In the genomic region with DNA sequence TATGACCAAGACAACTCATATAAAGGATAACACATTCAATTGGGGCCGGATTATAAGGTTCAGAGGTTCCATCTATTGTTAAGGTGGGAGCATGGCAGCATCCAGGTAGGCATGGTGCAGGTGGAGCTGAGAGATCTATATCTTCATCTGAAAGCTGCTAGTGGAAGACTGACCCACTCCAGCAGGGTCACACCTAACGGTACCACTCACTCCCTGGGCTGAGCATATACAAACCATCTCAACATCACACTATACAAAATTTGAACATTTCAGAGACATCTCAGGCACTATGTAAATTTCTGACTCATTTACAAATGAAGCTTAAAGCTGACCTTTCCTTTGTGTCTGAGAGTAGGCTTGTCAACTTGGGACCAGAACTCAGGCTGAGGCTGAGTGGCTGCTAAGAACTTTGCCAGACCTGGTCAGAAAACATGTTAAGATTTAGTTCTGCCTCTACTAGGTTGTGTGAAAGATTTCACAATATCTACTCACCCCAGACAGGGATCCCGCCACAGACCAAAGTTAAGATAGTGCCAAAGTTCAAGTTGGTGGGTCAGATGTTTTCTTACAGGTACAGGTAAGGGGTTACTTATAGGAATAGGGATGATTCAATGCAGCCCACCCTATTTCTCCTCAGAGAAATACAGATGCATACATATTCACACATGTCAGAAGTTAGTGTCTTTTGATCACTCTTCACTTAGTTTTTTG, we compare ENCODE assay signal across 24 mouse cellular contexts. TPM values are rescaled to one million over a fixed set of nuclear protein-coding genes. Genes with fewer than 3 reads are reported as not detected.
"Had no signal": no experiment of that assay in that cellular context is flagged by ENCODE, and none has a peak within 500 bp of the region (broad histone marks: within the 10 kb centered on the region; RNA-seq: fewer than 3 reads in every experiment).

No protein-coding gene starts in this region.

- H3K4me1 ChIP-seq: kidney, embryonic 15.5 days; limb, embryonic 10.5 days; midbrain, embryonic 13.5 days had no signal

- H3K27me3 ChIP-seq: kidney, embryonic 15.5 days; limb, embryonic 13.5 days; midbrain, embryonic 13.5 days had no signal

- H3K9ac ChIP-seq: kidney, embryonic 15.5 days; limb, embryonic 13.5 days; liver, embryonic 14.5 days; liver, postnatal 0 days; lung, embryonic 14.5 days; midbrain, embryonic 13.5 days had no signal

- H3K4me2 ChIP-seq: kidney, embryonic 15.5 days; limb, embryonic 13.5 days; lung, embryonic 14.5 days; midbrain, embryonic 13.5 days had no signal

- DNase-seq: kidney, adult 8-10 months; kidney, postnatal 10 days; kidney, postnatal 4 days; liver; liver, postnatal 0 days; lung, embryonic 14.5 days; thymus, adult 18-20 months; thymus, postnatal 36 days had no signal

- H3K27ac ChIP-seq: kidney, embryonic 15.5 days; limb, embryonic 10.5 days; limb, embryonic 13.5 days; liver, embryonic 14.5 days; macrophage; midbrain, embryonic 13.5 days had no signal

- H3K4me3 ChIP-seq: kidney, embryonic 15.5 days; limb, embryonic 10.5 days; limb, embryonic 13.5 days; midbrain, embryonic 13.5 days had no signal

- ATAC-seq: liver, postnatal 0 days; lung, postnatal 0 days; midbrain, embryonic 13.5 days; midbrain, embryonic 16.5 days had no signal

- H3K9me3 ChIP-seq: kidney, embryonic 15.5 days; limb, embryonic 10.5 days; limb, embryonic 13.5 days; midbrain, embryonic 13.5 days had no signal

RNA-seq across cellular contexts. Expression of a gene that starts 7.4 kb away (rescaled TPM):
- total RNA-seq: layer of hippocampus, adult 18-20 months; layer of hippocampus, postnatal 14 days; left cerebral cortex, postnatal 25 days; megakaryocyte, adult 5-6 weeks; monocyte, adult 5-6 weeks had no signal
- polyA plus RNA-seq: liver, embryonic 14.5 days; macrophage; small intestine, adult 2 months; spleen, adult 2 months; testis, adult 2 months had no signal
